Mouse (Mus musculus): ENCODE results near the gene Gpr4. TPM values are rescaled to one million over a fixed set of nuclear protein-coding genes. Genes with fewer than 3 reads are reported as not detected.

The Gpr4 gene
- polyA plus RNA-seq, 1 experiment = not detected

DNA sequence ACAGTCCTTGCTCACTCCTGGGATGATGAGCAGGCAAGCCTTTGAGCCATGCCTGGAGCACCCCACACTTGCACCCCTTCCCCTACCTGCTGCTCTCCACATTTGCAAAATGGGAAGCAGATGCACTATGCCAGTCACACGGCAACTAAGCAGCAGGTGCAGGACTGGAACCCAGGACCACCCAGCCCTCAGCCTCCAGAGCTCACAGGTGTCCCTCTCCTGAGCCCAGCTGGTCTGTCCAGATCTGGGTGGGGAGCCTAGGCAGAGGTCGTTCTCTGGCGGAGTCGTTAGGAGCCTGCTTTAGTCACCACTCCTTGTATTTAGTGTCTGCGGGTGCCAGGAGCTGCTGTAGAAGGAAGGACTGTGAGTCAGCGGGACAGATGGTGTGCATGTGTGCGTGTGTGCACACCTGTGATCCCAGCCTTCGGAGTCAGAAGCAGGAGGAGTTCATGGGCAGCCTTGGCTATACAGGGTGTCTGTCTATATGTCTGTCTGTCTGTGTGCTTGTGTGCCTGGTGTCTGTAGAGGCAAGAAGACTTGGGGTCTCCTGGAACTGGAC lies 28.6 kb downstream of the Gpr4 start:
- TF ChIP-seq TAL1 (IDR thresholded peaks at IDR 0.05; ENCODE audit: low read length) (no peak), GATA1 (IDR thresholded peaks at IDR 0.05; ENCODE audit: low read length) (no peak)
- Histone ChIP-seq H3K9me3 (ENCODE audit: control insufficient read depth, low read length) (no peaks in the 10 kb centered on the region), H3K36me3 (ENCODE audit: control insufficient read depth) (peaks cover 69% of the 10 kb centered on the region), H3K27me3 (ENCODE audit: control insufficient read depth) (no peaks in the 10 kb centered on the region), H3K4me1 (ENCODE audit: control insufficient read depth) (peaks cover 97% of the 10 kb centered on the region), H3K4me3 (replicated peaks) (peak overlapping the region; percentile 28)

DNA sequence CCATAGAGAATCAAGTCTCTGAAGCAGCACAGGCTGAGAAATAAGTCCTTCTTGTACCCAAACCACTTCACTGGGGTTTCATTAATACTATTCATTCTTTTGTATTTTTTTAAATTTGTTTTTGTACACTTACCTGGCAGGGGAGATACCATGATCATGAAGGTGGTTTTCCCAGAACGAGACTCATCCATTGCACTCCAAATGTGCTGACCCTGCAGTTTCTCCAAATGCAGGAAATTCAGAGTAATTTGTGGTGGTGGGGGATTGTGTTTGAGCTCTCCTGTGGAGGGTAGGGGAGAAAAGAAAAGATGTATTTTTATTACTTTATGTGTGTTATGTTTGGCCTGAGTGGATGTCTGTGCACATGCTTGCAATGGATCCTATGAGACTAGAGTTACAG lies 29.7 kb downstream of the Gpr4 start:
- no peaks in the 10 kb centered on the region for H3K27me3 ChIP-seq (ENCODE audit: control insufficient read depth)
- H3K36me3 ChIP-seq (ENCODE audit: control insufficient read depth) = peaks cover 71% of the 10 kb centered on the region
- TF ChIP-seq GATA1 (IDR thresholded peaks at IDR 0.05; ENCODE audit: low read length) = no peak
- no peak for TF ChIP-seq TAL1 (IDR thresholded peaks at IDR 0.05; ENCODE audit: low read length)
- no peaks in the 10 kb centered on the region for H3K9me3 ChIP-seq (ENCODE audit: control insufficient read depth, low read length)
- peaks cover 97% of the 10 kb centered on the region for H3K4me1 ChIP-seq (ENCODE audit: control insufficient read depth)
- H3K4me3 ChIP-seq (replicated peaks) = no peak overlapping the region

DNA sequence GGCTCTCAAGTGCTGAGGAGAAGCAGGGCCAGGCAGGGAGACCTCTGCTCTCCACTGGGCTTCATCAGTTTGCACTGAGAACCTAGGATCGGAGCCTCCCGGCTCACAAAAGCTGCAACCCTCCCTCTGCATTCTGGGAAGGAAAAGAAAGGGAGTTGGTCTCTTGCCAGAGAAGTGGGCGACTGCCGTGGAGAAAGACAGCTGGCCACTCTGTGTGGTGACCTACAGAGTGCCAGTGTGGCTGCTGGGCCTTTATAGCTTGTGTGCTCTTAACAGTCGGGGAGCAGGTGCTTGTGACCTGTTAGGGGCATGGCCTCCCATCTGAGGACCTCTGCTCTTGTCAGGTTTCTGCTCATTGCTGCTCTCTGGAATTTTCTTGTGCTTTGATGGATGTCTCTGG lies 31.5 kb downstream of the Gpr4 start:
- peaks cover 90% of the 10 kb centered on the region for H3K4me1 ChIP-seq (ENCODE audit: control insufficient read depth)
- no peak overlapping the region for H3K4me3 ChIP-seq (replicated peaks)
- no peaks in the 10 kb centered on the region; the same call in 1 of the 2 replicates for H3K9me3 ChIP-seq (ENCODE audit: control insufficient read depth, low read length)
- peaks cover 72% of the 10 kb centered on the region for H3K36me3 ChIP-seq (ENCODE audit: control insufficient read depth)
- TF ChIP-seq GATA1 (IDR thresholded peaks at IDR 0.05; ENCODE audit: low read length) = no peak
- TF ChIP-seq TAL1 (IDR thresholded peaks at IDR 0.05; ENCODE audit: low read length) = no peak
- no peaks in the 10 kb centered on the region for H3K27me3 ChIP-seq (ENCODE audit: control insufficient read depth)

DNA sequence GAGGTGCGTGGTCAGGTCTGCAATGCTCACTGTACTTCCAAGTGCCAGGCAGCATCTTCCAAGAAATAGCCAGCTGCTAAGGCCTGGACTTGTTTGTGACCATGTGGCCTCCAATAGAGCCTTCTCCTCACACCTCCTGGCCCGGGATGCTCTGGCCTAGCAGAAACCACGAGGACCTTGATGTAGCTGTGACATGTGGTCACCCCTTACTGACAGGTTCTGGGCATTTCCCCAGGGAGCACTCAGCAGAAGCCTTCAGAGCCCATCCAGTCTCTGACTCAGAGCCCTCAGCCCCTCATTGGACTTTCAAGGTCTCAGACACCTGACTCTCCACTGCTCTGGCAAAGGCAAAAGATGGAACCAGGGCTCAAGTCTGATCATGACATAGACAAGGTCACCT lies 32.7 kb downstream of the Gpr4 start:
- H3K27me3 ChIP-seq (ENCODE audit: control insufficient read depth) = no peaks in the 10 kb centered on the region
- H3K36me3 ChIP-seq (ENCODE audit: control insufficient read depth) = peaks cover 76% of the 10 kb centered on the region
- peaks cover 83% of the 10 kb centered on the region for H3K4me1 ChIP-seq (ENCODE audit: control insufficient read depth)
- H3K9me3 ChIP-seq (ENCODE audit: control insufficient read depth, low read length) = no peaks in the 10 kb centered on the region; the same call in 1 of the 2 replicates
- no peak overlapping the region for H3K4me3 ChIP-seq (replicated peaks)
- TF ChIP-seq TAL1 (IDR thresholded peaks at IDR 0.05; ENCODE audit: low read length) (no peak), GATA1 (IDR thresholded peaks at IDR 0.05; ENCODE audit: low read length) (no peak)

DNA sequence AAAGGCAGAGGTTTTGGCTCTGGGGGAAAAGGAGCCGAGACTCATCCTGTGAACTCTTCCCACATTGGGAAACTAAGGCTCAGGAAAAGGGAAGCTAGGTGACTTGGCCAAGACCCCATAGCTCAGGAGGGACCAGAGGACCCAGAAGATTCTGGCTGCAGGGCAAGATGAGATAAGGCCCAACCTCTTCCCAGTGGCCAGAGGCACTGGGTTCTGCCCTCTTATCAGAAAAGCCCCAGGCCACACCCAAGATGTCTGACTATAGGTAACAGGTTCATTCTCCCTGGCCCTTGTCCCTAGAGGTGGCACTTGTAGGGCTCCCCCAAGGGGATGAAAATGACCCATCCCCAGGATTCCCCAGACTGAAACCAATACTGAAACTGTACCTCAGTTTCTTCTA lies 34.5 kb downstream of the Gpr4 start:
- peaks cover 60% of the 10 kb centered on the region for H3K36me3 ChIP-seq (ENCODE audit: control insufficient read depth)
- H3K4me1 ChIP-seq (ENCODE audit: control insufficient read depth) = peaks cover 74% of the 10 kb centered on the region
- no peaks in the 10 kb centered on the region for H3K27me3 ChIP-seq (ENCODE audit: control insufficient read depth)
- no peak for TF ChIP-seq TAL1 (IDR thresholded peaks at IDR 0.05; ENCODE audit: low read length)
- TF ChIP-seq GATA1 (IDR thresholded peaks at IDR 0.05; ENCODE audit: low read length) = peak; percentile 69
- peak overlapping the region; percentile 9 for H3K4me3 ChIP-seq (replicated peaks)
- no peaks in the 10 kb centered on the region; the same call in 1 of the 2 replicates for H3K9me3 ChIP-seq (ENCODE audit: control insufficient read depth, low read length)

DNA sequence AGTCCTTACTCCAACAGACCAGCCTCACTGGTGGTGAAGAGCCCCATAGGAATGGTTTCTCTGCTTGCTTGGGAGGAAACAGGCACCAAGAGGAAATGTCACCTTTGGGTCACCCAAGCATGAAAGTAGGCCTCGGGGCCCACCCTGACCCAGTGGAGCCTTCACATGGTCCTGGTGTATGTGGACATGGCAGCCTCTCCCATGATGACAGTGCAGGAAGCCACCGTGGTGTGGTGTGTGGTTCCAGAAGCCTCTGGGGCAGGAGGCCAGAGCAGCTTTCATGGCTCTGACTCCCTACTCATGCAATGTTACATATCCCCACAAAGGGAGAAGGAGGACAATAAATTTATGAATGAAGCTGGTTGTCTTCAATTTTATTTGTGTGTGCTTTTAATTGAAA lies 35.2 kb downstream of the Gpr4 start:
- TF ChIP-seq GATA1 (IDR thresholded peaks at IDR 0.05; ENCODE audit: low read length) (no peak), TAL1 (IDR thresholded peaks at IDR 0.05; ENCODE audit: low read length) (no peak)
- peaks cover 73% of the 10 kb centered on the region for H3K4me1 ChIP-seq (ENCODE audit: control insufficient read depth)
- H3K4me3 ChIP-seq (replicated peaks) = no peak overlapping the region
- H3K36me3 ChIP-seq (ENCODE audit: control insufficient read depth) = peaks cover 56% of the 10 kb centered on the region
- no peaks in the 10 kb centered on the region; the same call in 1 of the 2 replicates for H3K9me3 ChIP-seq (ENCODE audit: control insufficient read depth, low read length)
- H3K27me3 ChIP-seq (ENCODE audit: control insufficient read depth) = no peaks in the 10 kb centered on the region

DNA sequence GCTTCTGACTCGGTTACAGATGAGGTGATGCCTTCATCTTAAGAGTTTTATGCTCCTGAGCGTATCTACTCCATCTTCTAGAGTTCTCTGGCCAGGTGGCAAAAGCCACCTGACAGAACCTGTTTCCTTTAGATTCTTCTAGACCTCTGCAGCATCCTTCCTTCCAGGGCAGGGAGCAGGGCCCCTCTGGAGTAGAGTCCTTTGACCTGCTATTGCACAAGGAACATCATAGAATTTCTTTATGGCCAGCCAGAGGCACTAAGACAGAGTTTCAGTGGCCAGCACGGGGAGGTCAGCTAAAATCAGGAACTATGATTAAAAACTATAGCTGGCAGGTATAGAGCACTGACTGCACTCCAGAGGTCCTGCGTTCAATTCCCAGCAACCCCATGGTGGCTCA lies 39.7 kb downstream of the Gpr4 start:
- Histone ChIP-seq H3K9me3 (ENCODE audit: control insufficient read depth, low read length) (no peaks in the 10 kb centered on the region; the same call in 1 of the 2 replicates), H3K4me1 (ENCODE audit: control insufficient read depth) (peaks cover 54% of the 10 kb centered on the region), H3K4me3 (replicated peaks) (no peak overlapping the region), H3K27me3 (ENCODE audit: control insufficient read depth) (no peaks in the 10 kb centered on the region), H3K36me3 (ENCODE audit: control insufficient read depth) (peaks cover 39% of the 10 kb centered on the region)
- TF ChIP-seq GATA1 (IDR thresholded peaks at IDR 0.05; ENCODE audit: low read length) (no peak), TAL1 (IDR thresholded peaks at IDR 0.05; ENCODE audit: low read length) (no peak)

DNA sequence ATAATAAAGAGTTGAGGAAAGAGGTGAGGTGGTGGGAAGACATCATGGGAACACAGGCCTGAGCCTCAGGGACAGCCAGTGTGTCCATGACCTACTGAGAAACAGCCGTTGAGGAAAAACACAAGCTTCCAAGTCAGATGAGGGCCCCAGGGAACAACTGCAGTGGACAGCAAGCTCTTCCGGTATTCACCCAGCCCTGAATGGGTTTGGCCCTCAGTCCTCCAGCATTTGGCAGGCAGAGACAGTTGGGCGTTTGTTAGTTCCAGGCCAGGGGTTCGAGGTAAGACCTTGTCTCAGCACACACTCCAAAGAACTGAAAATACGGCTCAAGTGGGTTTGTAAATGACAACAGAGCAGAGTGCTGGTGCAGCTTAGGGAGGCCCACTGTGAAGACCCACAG lies 41.1 kb downstream of the Gpr4 start:
- Histone ChIP-seq H3K27me3 (ENCODE audit: control insufficient read depth) (no peaks in the 10 kb centered on the region), H3K36me3 (ENCODE audit: control insufficient read depth) (peaks cover 44% of the 10 kb centered on the region), H3K4me1 (ENCODE audit: control insufficient read depth) (peaks cover 60% of the 10 kb centered on the region), H3K9me3 (ENCODE audit: control insufficient read depth, low read length) (no peaks in the 10 kb centered on the region), H3K4me3 (replicated peaks) (no peak overlapping the region)
- TF ChIP-seq GATA1 (IDR thresholded peaks at IDR 0.05; ENCODE audit: low read length) (no peak), TAL1 (IDR thresholded peaks at IDR 0.05; ENCODE audit: low read length) (no peak)

DNA sequence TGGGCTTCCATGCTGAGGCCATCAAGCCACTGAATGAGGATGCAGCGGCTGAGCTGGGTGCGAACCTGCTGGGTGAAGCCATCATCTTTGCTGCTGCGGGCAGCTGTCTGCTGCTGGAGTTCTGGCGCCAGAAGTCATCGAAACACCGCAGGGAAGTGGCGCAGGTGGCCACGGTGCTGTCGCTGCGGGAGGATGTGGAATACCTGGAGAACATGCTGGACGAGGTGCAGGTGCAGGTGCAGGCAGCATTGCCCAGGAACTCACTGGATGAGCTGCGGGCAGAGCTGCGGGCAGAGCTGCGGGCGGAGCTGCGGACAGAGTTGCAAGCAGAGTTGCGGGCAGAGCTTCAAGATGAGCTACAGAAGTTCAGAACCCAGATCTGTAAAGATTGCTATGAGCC lies 43.1 kb downstream of the Gpr4 start:
- no peak for TF ChIP-seq GATA1 (IDR thresholded peaks at IDR 0.05; ENCODE audit: low read length)
- no peak for TF ChIP-seq TAL1 (IDR thresholded peaks at IDR 0.05; ENCODE audit: low read length)
- no peaks in the 10 kb centered on the region for H3K27me3 ChIP-seq (ENCODE audit: control insufficient read depth)
- peaks cover 59% of the 10 kb centered on the region for H3K4me1 ChIP-seq (ENCODE audit: control insufficient read depth)
- no peak overlapping the region for H3K4me3 ChIP-seq (replicated peaks)
- H3K9me3 ChIP-seq (ENCODE audit: control insufficient read depth, low read length) = no peaks in the 10 kb centered on the region
- peaks cover 57% of the 10 kb centered on the region for H3K36me3 ChIP-seq (ENCODE audit: control insufficient read depth)

DNA sequence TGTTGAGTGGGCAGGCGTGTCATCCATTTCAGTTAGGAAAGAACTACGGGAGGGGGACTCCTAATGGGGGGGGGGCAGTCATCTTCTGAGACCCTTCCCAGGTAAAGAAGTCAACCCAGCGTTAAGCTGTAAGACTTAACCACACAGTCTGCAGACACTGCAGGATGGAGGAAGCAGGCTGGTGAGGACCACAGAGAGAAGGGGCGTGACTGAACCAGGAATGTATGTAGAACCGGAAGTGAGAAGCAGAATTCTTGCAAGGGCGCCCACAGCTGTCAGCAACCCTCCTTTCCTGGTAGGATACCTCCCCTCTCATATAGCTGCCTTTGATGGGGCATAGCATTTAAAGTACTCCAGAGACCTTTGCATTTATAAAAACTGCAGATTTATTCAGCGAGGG lies 44.2 kb downstream of the Gpr4 start:
- H3K4me1 ChIP-seq (ENCODE audit: control insufficient read depth) = peaks cover 63% of the 10 kb centered on the region
- peaks cover 68% of the 10 kb centered on the region for H3K36me3 ChIP-seq (ENCODE audit: control insufficient read depth)
- H3K4me3 ChIP-seq (replicated peaks) = no peak overlapping the region
- H3K9me3 ChIP-seq (ENCODE audit: control insufficient read depth, low read length) = no peaks in the 10 kb centered on the region
- no peaks in the 10 kb centered on the region for H3K27me3 ChIP-seq (ENCODE audit: control insufficient read depth)
- TF ChIP-seq TAL1 (IDR thresholded peaks at IDR 0.05; ENCODE audit: low read length) (no peak), GATA1 (IDR thresholded peaks at IDR 0.05; ENCODE audit: low read length) (no peak)
